Mouse (Mus musculus) cortical plate, adult 2 months (tissue): ENCODE data around the gene Arl8a.

Source experiments
- CTCF ChIP-seq: fragments of 200-500 bp; IDR thresholded peaks from 2 replicates; pipeline ENCODE4 v1.5.1; 2011; ENCODE audit warnings: mild to moderate bottlenecking, control low read depth, low read length; ENCODE audit not compliant: insufficient read depth; ENCODE audit errors: extremely low read depth
- POLR2A ChIP-seq: fragments of 200-500 bp; IDR thresholded peaks from 2 replicates; pipeline ENCODE4 v1.6.1; 2011; ENCODE audit warnings: mild to moderate bottlenecking, low read length, control low read depth; ENCODE audit not compliant: insufficient read depth; ENCODE audit errors: extremely low read depth

- TF ChIP-seq CTCF (no peak), POLR2A (no peak)
Observed at GRCm38 (mm10) chr1:135132893-135133369, 13.7 kb upstream of the Arl8a start.
